Mouse (Mus musculus) midbrain, postnatal 0 days (tissue): Measurements from ENCODE around the gene Gmpr. TPM values are rescaled to one million over a fixed set of nuclear protein-coding genes. Genes with fewer than 3 reads are reported as not detected.

Experiments
- ATAC-seq: fragments of 200-750 bp; cut with Nextera tagmentation; 2 replicates; pipeline ENCODE4 v1.8.0; 2017; ENCODE audit warnings: moderate number of reproducible peaks, mild to moderate bottlenecking, moderate TSS enrichment, moderate library complexity; ENCODE audit not compliant: low FRiP score
- DNase-seq: peaks from one replicate; pipeline ENCODE4 v3.0.0-alpha.2; 2015; ENCODE audit warnings: low spot score
- H3K27ac ChIP-seq: fragments of 300-500 bp; sonication (generic); 2 replicates; pipeline ENCODE4 v1.5.1; 2014; ENCODE audit warnings: low read depth, mild to moderate bottlenecking, low read length, mixed read lengths
- H3K27me3 ChIP-seq: fragments of 300-500 bp; sonication (generic); 2 replicates; pipeline ENCODE4 v1.6.1; 2014; ENCODE audit warnings: low read length, control low read depth, mixed read lengths; ENCODE audit not compliant: insufficient read depth
- H3K36me3 ChIP-seq: fragments of 300-500 bp; sonication (generic); 2 replicates; pipeline ENCODE4 v1.6.1; 2014; ENCODE audit warnings: low read length, control low read depth, mixed read lengths; ENCODE audit not compliant: insufficient read depth
- H3K4me1 ChIP-seq: fragments of 300-500 bp; sonication (generic); 2 replicates; pipeline ENCODE4 v1.6.1; 2014; ENCODE audit warnings: mild to moderate bottlenecking, control low read depth, antibody characterized with exemption, low read length, mixed read lengths; ENCODE audit not compliant: insufficient read depth
- H3K4me2 ChIP-seq: fragments of 300-500 bp; sonication (generic); 2 replicates; pipeline ENCODE4 v1.6.1; 2014; ENCODE audit warnings: low read depth, mild to moderate bottlenecking, low read length, mixed read lengths; ENCODE audit not compliant: poor library complexity, severe bottlenecking
- H3K4me3 ChIP-seq: fragments of 300-500 bp; sonication (generic); 2 replicates; pipeline ENCODE4 v1.5.1; 2014; ENCODE audit warnings: low read depth, mild to moderate bottlenecking, low read length, moderate library complexity
- H3K9ac ChIP-seq: fragments of 300-500 bp; sonication (generic); replicated peaks from 2 replicates; pipeline ENCODE4 v1.6.1; 2014; ENCODE audit warnings: mild to moderate bottlenecking, low read length, moderate library complexity, mixed read lengths; ENCODE audit not compliant: poor library complexity, severe bottlenecking
- H3K9me3 ChIP-seq: fragments of 300-500 bp; sonication (generic); 2 replicates; pipeline ENCODE4 v1.6.1; 2016; ENCODE audit warnings: low read length, control low read depth
- CTCF ChIP-seq: IDR thresholded peaks from 2 replicates; pipeline ENCODE4 v1.5.1; 2016; ENCODE audit warnings: antibody characterized with exemption, mild to moderate bottlenecking
- WGBS: fragments of 180-500 bp; shearing (Covaris S2); extraction: QIAGEN DNeasy Blood & Tissue Kit; methylation state at CpG from one replicate; pipeline ENCODE4 v1.1.7; 2014; 5-methylcytosine and 5-hydroxymethylcytosine counted together
- polyA plus RNA-seq: library from polyadenylated mRNA; unstranded; fragments of >200 nt; fragmentation: Nextera tagmentation; extraction: Ambion mirVana; gene quantifications from 2 replicates; pipeline ENCODE4 v1.2.1, GENCODE M21; 2015
- total RNA-seq: library from RNA; depleted of rRNA; stranded (reverse); fragments of >200 nt; gene quantifications from 2 replicates; pipeline ENCODE4 v1.2.3, GENCODE M21; 2014; rRNA removed

Gene Gmpr
- total RNA-seq (23.3 and 29.2 TPM in 2 replicates), polyA plus RNA-seq (36.7 and 39.5 TPM in 2 replicates)

DNA sequence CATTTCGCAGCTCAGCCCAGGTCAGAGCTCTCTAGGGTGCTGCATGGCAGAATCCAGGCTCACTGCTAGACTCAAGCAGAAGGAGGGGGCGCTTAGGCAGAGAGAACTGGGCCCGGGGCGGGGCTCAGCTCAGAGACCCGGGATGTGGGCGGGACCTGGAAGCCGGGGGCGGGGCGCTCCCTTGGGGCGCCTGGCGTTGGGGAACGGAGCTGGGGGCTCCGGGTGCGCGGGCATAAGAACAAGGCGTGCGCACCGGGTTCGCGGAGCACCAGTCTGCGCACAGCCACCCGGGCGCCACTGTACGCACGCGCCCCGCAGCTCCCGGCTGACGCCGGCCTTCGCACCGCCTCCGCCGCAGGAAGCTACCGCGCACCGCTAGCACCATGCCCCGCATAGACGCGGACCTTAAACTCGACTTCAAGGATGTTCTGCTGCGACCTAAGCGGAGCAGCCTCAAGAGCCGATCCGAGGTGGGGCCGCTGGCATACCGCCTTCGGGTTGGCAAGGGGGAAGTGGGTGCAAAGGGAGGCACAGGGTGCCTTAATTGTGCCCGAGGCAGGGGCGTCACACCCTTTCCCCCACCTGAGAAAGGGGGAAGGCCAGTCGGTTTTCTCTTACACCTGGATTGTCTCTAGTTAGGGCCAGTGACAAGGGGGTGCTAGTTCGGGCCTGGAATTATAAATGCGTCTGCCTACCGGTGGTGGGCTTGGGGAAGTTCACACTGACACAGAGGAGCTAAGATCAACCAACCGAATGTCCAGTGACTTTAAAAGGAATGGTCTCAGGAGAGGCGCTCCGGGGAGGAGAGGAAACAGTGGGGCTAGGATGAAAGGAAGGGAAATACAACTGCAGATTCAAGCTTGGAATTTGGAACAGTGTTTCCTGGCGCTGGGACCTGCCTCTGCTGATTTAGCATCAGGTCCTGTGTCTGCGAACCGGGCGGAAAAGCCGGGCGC is at the start of gene Gmpr:
Gene Gmpr (plus strand): TSS at position 171 of the 956 bp plus-strand sequence.
- Histone ChIP-seq H3K36me3 (no peaks in the 10 kb centered on the region), H3K4me1 (no peaks in the 10 kb centered on the region; the same call in 1 of the 2 replicates), H3K4me2 (peak within 1 kb of the TSS; percentile 95), H3K27me3 (no peaks in the 10 kb centered on the region), H3K9me3 (no peaks in the 10 kb centered on the region), H3K27ac (peak within 1 kb of the TSS; percentile 4; the same call in 1 of the 2 replicates), H3K9ac (peak within 1 kb of the TSS; percentile 64), H3K4me3 (peak within 1 kb of the TSS; percentile 64)
- DNase-seq (peak; percentile 84), ATAC-seq (peak; percentile 79)
- TF ChIP-seq CTCF = peak; percentile 41
- WGBS = under 1% methylated on average over 63 of the region's 63 CpGs

- Histone ChIP-seq H3K27me3 (no peaks in the 10 kb centered on the region), H3K4me1 (no peaks in the 10 kb centered on the region), H3K27ac (no peak overlapping the region), H3K4me3 (no peak overlapping the region), H3K36me3 (no peaks in the 10 kb centered on the region), H3K4me2 (no peak overlapping the region), H3K9me3 (no peaks in the 10 kb centered on the region), H3K9ac (no peak overlapping the region)
- TF ChIP-seq CTCF = no peak
- ATAC-seq = no peak
- no peak for DNase-seq
- WGBS = 79% methylated on average over 7 of the region's 7 CpGs
Observed at GRCm38 (mm10) chr13:45457459-45457858, 49.8 kb upstream of the Gmpr start.

GRCm38 (mm10) chr13:45460177-45460576 is 47.1 kb upstream of the Gmpr start:
- WGBS = 85% methylated on average over 3 of the region's 3 CpGs
- Histone ChIP-seq H3K4me1 (no peaks in the 10 kb centered on the region), H3K9me3 (no peaks in the 10 kb centered on the region), H3K9ac (no peak overlapping the region), H3K36me3 (no peaks in the 10 kb centered on the region), H3K4me2 (no peak overlapping the region), H3K27ac (no peak overlapping the region), H3K27me3 (no peaks in the 10 kb centered on the region), H3K4me3 (no peak overlapping the region)
- DNase-seq = peak; percentile 35
- TF ChIP-seq CTCF = no peak
- ATAC-seq = no peak

DNA sequence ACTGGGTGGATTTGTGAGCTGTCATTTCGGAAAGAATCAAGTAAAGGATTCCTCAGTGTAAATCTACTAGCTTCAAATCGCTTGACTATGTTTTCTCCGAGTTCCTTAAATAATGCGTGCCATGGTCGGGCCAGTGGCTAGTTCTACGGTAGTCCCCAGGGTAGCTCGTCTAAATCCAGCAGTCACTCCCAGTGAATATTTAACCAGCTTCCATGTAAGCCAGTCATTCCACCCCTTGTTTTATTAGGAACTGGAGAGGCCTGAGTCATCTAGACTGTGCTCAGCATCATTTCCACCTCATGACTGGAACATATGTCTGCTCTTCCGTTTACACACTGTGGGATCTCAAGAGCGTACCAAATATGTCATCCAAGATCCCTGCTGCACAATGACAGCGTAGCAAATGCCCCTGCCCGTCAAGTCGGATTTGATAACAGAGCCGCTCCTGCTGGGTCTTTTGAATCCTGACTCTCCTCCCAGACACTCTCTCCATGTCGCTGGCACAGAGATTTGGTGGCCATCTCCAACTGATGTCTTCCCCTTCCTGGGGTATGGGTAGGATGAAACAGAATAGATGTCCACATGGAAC is 45.8 kb upstream of the Gmpr start:
- no peak for ATAC-seq
- peak; percentile 71 for DNase-seq
- H3K27ac ChIP-seq = no peak overlapping the region
- no peak overlapping the region for H3K4me2 ChIP-seq
- no peaks in the 10 kb centered on the region for H3K9me3 ChIP-seq
- TF ChIP-seq CTCF = no peak
- H3K4me3 ChIP-seq = no peak overlapping the region
- no peak overlapping the region for H3K9ac ChIP-seq
- no peaks in the 10 kb centered on the region for H3K36me3 ChIP-seq
- no peaks in the 10 kb centered on the region for H3K27me3 ChIP-seq
- WGBS = 77% methylated on average over 14 of the region's 14 CpGs
- no peaks in the 10 kb centered on the region for H3K4me1 ChIP-seq

DNA sequence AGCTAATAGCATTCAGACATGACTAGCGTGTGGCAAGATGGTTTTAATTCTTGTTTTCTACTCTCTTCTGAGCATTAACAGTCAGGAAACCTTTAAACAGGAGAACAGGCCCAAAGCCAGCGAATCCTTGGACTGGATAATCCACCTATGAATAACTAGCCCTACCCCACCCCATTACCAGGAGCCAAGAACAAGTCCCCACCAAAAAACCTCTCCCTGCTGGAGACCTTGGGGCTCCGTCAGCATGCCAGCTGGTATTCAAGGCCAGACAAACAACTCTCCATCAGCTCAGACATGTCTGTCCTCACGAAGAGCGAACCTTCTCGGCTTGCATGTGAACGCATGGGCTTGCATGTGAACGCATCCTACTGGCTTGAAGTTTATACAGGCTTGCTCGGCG is 41.6 kb upstream of the Gmpr start:
- ATAC-seq (no peak), DNase-seq (no peak)
- Histone ChIP-seq H3K9me3 (no peaks in the 10 kb centered on the region), H3K27me3 (0 out of 2 replicates have a peak, but pooled peaks cover 5% of the 10 kb centered on the region), H3K9ac (no peak overlapping the region), H3K4me1 (peaks cover 10% of the 10 kb centered on the region; the same call in 1 of the 2 replicates), H3K4me3 (no peak overlapping the region), H3K4me2 (no peak overlapping the region), H3K36me3 (no peaks in the 10 kb centered on the region), H3K27ac (no peak overlapping the region)
- WGBS = 75% methylated on average over 10 of the region's 10 CpGs
- TF ChIP-seq CTCF = no peak
